Mouse (Mus musculus) forebrain, embryonic 13.5 days (tissue): ENCODE data around the gene Bcas3. TPM values are rescaled to one million over a fixed set of nuclear protein-coding genes. Genes with fewer than 3 reads are reported as not detected.

Source experiments
- ATAC-seq: fragments of 200-750 bp; cut with Nextera tagmentation; 2 replicates; pipeline ENCODE4 v1.8.0; 2017
- H3K27ac ChIP-seq: fragments of 300-500 bp; sonication (generic); 2 replicates; pipeline ENCODE4 v1.5.1; 2015; ENCODE audit warnings: inconsistent platforms, mild to moderate bottlenecking, moderate library complexity
- H3K27me3 ChIP-seq: fragments of 300-500 bp; sonication (generic); 2 replicates; pipeline ENCODE4 v1.6.1; 2015; ENCODE audit warnings: mild to moderate bottlenecking, inconsistent platforms
- H3K36me3 ChIP-seq: fragments of 300-500 bp; sonication (generic); 2 replicates; pipeline ENCODE4 v1.6.1; 2015; ENCODE audit warnings: mild to moderate bottlenecking, inconsistent platforms; ENCODE audit not compliant: poor library complexity, severe bottlenecking
- H3K4me1 ChIP-seq: fragments of 300-500 bp; sonication (generic); 2 replicates; pipeline ENCODE4 v1.6.1; 2015; ENCODE audit warnings: inconsistent platforms
- H3K4me2 ChIP-seq: fragments of 300-500 bp; sonication (generic); 2 replicates; pipeline ENCODE4 v1.6.1; 2015; ENCODE audit warnings: inconsistent platforms, mild to moderate bottlenecking, moderate library complexity
- H3K4me3 ChIP-seq: fragments of 300-500 bp; sonication (generic); 2 replicates; pipeline ENCODE4 v1.5.1; 2015; ENCODE audit warnings: mild to moderate bottlenecking, inconsistent platforms
- H3K9ac ChIP-seq: fragments of 300-500 bp; sonication (generic); 2 replicates; pipeline ENCODE4 v1.6.1; 2015; ENCODE audit warnings: mild to moderate bottlenecking, inconsistent platforms
- H3K9me3 ChIP-seq: fragments of 300-500 bp; sonication (generic); replicated peaks from 2 replicates; pipeline ENCODE4 v1.6.1; 2016; ENCODE audit warnings: inconsistent platforms
- WGBS: fragments of 180-500 bp; shearing (Covaris S2); methylation state at CpG from one replicate; pipeline ENCODE4 v1.1.7; 2015; 5-methylcytosine and 5-hydroxymethylcytosine counted together
- polyA plus RNA-seq: library from polyadenylated mRNA; unstranded; fragments of >200 nt; fragmentation: Nextera tagmentation; extraction: Ambion mirVana; gene quantifications from 2 replicates; pipeline ENCODE4 v1.2.1, GENCODE M21; 2015

The Bcas3 gene
- 19.6 and 19.7 TPM in 2 replicates for polyA plus RNA-seq

DNA sequence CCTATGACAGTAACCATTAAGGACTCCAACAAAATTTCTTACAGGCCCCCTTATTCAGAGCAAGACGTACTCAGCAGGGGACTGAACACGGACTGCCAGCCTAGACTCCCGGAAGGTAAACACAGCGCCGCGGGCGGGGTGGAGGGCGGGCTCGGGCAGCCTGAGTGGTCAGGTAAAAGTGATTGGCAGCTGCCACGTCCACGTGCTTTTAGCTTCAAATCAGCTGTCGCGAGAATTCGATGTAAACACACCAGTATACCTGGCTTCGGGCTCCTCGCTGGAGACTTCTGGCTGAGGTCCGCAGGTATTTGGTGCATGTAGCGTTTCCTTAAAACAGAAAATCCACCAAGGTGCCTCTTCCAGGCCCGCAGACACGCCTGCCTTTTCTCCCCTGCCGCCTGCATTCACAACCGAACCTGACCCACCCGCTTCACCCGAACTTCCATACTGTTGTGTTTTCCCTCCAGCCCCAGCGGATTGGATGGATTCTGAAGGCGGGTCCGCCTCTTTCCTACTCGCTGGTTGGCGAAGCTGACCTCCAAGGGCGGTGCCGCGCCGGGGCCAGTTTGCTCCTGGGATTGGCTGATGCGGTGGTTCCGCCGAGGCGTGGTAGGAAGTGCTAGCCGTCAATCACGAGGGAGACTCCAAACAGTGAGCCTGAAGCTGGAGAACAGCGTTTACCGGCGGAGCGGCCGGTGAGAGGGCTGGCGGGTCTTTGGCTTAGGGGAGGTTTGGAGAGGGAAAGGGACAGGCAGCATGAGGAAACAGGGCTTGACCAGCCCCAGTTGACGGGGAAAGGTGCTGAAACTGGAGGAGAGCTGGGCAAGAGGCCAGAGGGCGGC, at the start of gene Bcas3:
Gene Bcas3 (plus strand): TSS at position 629 of the 842 bp plus-strand sequence.
- H3K27ac ChIP-seq, result peak within 1 kb of the TSS; percentile 63
- H3K4me3 ChIP-seq, result peak within 1 kb of the TSS; percentile 78
- H3K4me2 ChIP-seq, result peak within 1 kb of the TSS; percentile 88
- peaks cover 12% of the 10 kb centered on the region for H3K4me1 ChIP-seq
- no peaks in the 10 kb centered on the region for H3K9me3 ChIP-seq
- no peaks in the 10 kb centered on the region for H3K27me3 ChIP-seq
- WGBS, result under 1% methylated on average over 47 of the region's 47 CpGs
- peak within 1 kb of the TSS; percentile 86 for H3K9ac ChIP-seq
- no peaks in the 10 kb centered on the region for H3K36me3 ChIP-seq
- ATAC-seq, result peak; percentile 99

DNA sequence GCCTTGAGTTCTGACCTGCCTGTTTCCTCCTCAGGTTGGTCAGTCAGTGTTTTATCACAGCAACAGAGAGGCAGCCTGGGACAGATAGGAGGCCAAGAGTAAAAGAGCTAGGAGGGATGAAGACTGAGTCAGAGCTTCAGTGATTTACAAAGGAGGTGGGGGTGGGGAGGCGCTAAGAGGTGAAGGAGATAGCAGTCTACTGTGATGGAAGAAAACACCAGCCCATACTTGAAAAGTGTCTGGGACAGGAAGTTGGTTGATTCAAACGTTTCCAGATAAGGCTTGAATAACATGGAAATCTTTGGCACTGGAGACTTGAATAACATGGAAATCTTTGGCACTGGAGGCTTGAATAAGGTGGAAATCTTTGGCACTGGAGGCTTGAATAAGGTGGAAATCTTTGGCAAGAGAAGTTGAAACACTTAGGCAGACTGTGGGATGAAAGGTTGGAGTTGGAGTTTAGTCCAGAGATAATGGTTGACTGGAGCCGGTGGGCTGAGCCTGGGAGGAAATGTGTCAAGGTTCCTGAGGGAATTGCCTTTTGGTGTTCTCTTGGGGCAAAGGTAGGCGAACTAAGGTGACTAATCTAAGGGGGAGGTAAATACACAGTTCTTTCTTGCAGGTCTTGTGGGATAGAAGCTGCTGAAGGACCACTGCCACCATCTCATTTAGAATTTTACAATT, 46.2 kb upstream of the Bcas3 start:
- Histone ChIP-seq H3K9me3 (no peaks in the 10 kb centered on the region), H3K9ac (no peak overlapping the region), H3K4me1 (no peaks in the 10 kb centered on the region), H3K27ac (no peak overlapping the region), H3K27me3 (no peaks in the 10 kb centered on the region), H3K4me3 (no peak overlapping the region), H3K4me2 (no peak overlapping the region), H3K36me3 (no peaks in the 10 kb centered on the region)
- ATAC-seq, result no peak
- 75% methylated on average over 4 of the region's 4 CpGs for WGBS

DNA sequence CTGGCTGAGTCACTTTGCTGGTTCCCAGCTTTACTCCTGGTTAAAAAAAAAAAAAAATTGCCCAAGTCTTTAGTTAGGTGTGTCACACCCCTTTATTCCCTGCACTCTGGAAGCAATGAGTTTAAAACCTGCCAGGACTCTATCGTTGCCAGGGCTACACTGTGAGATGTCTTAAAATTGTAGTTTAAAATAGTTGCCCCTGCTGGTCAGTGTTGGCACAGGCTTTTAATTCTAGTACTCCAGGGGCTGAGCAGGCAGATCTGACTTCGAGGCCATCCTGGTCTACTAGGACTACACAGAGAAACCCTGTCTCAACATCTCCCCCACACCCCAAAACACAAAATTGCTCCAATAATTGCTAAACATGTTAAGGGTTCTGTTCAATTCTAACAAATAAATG, 44.2 kb upstream of the Bcas3 start:
- no peak overlapping the region for H3K27ac ChIP-seq
- H3K27me3 ChIP-seq, result no peaks in the 10 kb centered on the region
- no peak for ATAC-seq
- no peak overlapping the region for H3K9ac ChIP-seq
- no peak overlapping the region for H3K4me3 ChIP-seq
- 72% methylated on average over 2 of the region's 2 CpGs for WGBS
- no peaks in the 10 kb centered on the region for H3K9me3 ChIP-seq
- peaks cover 17% of the 10 kb centered on the region for H3K4me1 ChIP-seq
- no peak overlapping the region for H3K4me2 ChIP-seq
- no peaks in the 10 kb centered on the region for H3K36me3 ChIP-seq

DNA sequence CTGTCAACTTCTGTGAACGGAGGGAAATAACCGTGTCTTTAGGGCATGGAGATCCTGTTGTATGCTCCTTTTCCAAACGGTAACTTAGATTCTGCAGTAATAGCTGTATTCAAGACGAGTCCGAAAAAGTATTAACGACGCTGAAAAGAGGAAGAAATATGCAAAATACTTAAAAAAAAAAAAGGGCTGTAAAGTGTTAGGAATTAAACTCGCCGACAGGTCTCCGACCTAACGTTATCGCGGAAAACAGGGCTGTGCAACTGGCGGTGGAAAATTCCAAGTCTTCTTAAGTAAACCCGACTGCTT, 42.6 kb upstream of the Bcas3 start:
- Histone ChIP-seq H3K27ac (peak overlapping the region; percentile 45; the same call in 1 of the 2 replicates), H3K36me3 (peaks cover 11% of the 10 kb centered on the region), H3K9me3 (no peaks in the 10 kb centered on the region), H3K27me3 (no peaks in the 10 kb centered on the region), H3K4me2 (peak overlapping the region; percentile 74), H3K4me3 (peak overlapping the region; percentile 98), H3K9ac (peak overlapping the region; percentile 56), H3K4me1 (peaks cover 24% of the 10 kb centered on the region)
- no peak for ATAC-seq
- 2% methylated on average over 15 of the region's 15 CpGs for WGBS

DNA sequence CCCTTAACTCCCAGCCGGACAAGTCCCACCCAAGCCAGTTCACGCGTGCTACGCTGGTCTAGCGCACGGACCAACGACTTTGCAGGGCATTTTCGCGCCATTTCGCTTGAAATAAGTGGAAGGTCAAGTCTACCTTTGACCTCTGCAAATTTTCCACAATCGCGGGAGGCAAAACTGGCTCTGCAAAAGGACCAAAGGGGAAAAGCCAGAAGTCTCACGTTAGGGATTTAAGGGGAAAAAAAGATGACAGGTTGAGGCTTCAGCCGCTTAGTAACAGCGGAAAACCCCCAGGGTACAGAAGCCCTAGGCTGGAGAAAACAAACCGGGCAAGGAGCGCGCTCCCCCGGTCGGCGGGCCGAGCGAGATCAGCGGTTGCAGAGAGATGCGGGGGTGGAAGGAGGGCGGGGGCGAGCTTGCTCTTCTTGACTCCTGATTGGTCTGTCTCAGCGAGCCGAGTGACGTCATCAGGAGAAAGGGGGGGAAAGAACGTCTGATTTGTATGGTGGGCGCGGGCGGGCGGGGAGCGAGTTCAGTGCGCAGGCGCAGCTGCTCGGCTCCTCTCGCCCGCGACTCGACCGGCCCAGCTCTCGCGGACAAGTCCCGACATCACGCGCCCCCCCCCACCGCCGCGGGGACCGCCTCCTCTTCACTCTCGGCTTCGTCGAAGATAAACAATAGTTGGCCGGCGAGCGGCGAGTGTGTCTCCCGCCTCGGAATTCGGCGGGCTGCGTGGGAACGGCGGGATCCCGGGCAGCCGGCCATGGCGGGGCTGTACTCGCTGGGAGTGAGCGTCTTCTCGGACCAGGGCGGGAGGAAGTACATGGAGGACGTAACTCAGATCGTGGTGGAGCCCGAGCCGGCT, 42.0 kb upstream of the Bcas3 start, which contains the start of gene Ppm1d:
Gene Ppm1d (plus strand): TSS at position 532 of the 862 bp plus-strand sequence.
- Histone ChIP-seq H3K4me1 (peaks cover 24% of the 10 kb centered on the region), H3K36me3 (peaks cover 12% of the 10 kb centered on the region), H3K9me3 (no peaks in the 10 kb centered on the region), H3K9ac (peak within 1 kb of the TSS; percentile 95), H3K4me3 (peak within 1 kb of the TSS; percentile 98), H3K27ac (peak within 1 kb of the TSS; percentile 92), H3K27me3 (no peaks in the 10 kb centered on the region), H3K4me2 (peak within 1 kb of the TSS; percentile 74)
- peak; percentile 94 for ATAC-seq
- WGBS, result under 1% methylated on average over 63 of the region's 78 CpGs

DNA sequence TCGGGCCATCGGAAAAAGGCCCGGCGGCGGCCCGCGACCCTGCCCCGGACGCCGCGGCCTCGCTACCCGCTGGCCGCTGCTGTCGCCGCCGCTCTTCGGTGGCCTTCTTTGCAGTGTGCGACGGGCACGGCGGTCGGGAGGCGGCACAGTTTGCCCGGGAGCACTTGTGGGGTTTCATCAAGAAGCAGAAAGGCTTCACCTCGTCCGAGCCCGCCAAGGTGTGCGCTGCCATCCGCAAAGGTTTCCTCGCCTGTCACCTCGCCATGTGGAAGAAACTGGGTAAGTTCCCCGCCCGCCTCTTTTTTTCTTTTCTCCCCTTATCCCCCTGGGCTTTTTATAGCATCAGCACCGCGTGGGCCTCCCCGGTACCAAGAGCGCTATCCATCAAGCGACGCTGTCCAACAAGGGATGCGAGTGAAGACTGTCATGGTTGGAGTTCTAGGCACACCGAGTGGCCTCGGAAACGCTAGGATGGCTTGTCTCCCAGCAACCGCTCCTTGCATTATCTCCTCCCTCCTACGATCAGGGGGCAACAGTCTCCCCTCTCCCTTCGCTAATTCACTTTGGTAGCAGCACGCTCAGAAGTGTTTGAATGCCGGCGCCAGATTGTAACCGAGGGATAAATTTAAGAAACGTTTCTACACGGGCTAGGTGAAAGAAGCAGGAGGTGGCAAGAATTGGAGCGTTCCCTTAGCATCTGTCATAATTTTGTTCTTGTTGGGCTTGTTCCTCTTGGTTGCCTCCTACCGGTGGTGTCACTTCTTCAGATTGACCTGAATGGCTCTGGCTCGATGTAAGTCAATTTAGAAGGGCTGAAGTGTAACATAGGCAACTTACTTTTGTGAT, 41.1 kb upstream of the Bcas3 start:
- peaks cover 17% of the 10 kb centered on the region for H3K36me3 ChIP-seq
- peak overlapping the region; percentile 66 for H3K4me2 ChIP-seq
- peak overlapping the region; percentile 98 for H3K4me3 ChIP-seq
- peaks cover 24% of the 10 kb centered on the region for H3K4me1 ChIP-seq
- ATAC-seq, result no peak; the same call in 1 of the 2 replicates
- H3K9ac ChIP-seq, result peak overlapping the region; percentile 95
- peak overlapping the region; percentile 92 for H3K27ac ChIP-seq
- H3K27me3 ChIP-seq, result no peaks in the 10 kb centered on the region
- under 1% methylated on average over 55 of the region's 56 CpGs for WGBS
- H3K9me3 ChIP-seq, result no peaks in the 10 kb centered on the region

DNA sequence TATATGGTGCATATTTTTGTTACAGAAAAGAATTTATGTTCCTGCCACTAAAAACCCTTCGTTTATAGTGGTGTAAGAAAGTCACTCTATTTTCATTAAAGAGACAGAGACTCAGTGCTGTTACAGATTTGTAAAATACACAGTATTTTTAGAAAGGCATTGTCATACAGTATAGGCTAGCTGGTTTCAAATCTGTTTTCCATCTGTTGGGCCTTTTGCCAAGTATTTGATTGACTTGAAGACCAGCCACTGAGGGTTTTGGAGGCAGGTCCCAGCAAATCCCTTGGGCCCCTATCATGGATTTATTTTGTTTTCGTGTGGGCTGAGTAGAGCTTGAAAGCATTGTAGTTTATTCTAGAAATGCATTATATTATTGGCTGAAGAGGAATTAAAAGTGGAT, 40.1 kb upstream of the Bcas3 start:
- Histone ChIP-seq H3K4me3 (peak overlapping the region; percentile 98), H3K36me3 (peaks cover 18% of the 10 kb centered on the region), H3K4me1 (peaks cover 24% of the 10 kb centered on the region), H3K27ac (no peak overlapping the region), H3K9me3 (no peaks in the 10 kb centered on the region), H3K9ac (peak overlapping the region; percentile 95), H3K27me3 (no peaks in the 10 kb centered on the region), H3K4me2 (peak overlapping the region; percentile 66)
- 22% methylated on average over 2 of the region's 2 CpGs for WGBS
- peak; percentile 55; the same call in 1 of the 2 replicates for ATAC-seq

DNA sequence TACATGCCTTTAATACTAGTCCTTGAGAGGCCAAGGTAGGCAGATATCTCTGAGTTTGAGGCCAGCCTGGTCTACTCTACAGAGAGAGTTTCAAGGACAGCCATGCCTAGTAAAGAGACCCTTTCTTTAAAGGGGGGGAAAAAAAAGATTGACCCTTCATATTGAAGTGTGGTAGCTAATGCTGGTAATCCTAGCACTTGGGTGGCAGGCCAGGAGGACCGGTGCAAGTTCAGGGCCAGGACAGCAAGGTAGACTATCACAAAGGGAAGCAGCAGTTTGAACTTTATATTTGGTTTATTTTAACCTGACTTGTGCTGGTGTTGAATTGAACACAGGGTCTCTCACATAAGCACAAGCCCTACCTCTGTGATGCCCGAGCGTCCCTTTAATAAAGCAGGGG, 39.6 kb upstream of the Bcas3 start:
- peaks cover 18% of the 10 kb centered on the region for H3K36me3 ChIP-seq
- WGBS, result 85% methylated on average over 3 of the region's 3 CpGs
- no peaks in the 10 kb centered on the region for H3K27me3 ChIP-seq
- peak overlapping the region; percentile 98 for H3K4me3 ChIP-seq
- H3K4me1 ChIP-seq, result peaks cover 24% of the 10 kb centered on the region
- no peak overlapping the region for H3K27ac ChIP-seq
- no peak for ATAC-seq
- peak overlapping the region; percentile 66 for H3K4me2 ChIP-seq
- H3K9ac ChIP-seq, result peak overlapping the region; percentile 95; the same call in 1 of the 2 replicates
- H3K9me3 ChIP-seq, result no peaks in the 10 kb centered on the region

DNA sequence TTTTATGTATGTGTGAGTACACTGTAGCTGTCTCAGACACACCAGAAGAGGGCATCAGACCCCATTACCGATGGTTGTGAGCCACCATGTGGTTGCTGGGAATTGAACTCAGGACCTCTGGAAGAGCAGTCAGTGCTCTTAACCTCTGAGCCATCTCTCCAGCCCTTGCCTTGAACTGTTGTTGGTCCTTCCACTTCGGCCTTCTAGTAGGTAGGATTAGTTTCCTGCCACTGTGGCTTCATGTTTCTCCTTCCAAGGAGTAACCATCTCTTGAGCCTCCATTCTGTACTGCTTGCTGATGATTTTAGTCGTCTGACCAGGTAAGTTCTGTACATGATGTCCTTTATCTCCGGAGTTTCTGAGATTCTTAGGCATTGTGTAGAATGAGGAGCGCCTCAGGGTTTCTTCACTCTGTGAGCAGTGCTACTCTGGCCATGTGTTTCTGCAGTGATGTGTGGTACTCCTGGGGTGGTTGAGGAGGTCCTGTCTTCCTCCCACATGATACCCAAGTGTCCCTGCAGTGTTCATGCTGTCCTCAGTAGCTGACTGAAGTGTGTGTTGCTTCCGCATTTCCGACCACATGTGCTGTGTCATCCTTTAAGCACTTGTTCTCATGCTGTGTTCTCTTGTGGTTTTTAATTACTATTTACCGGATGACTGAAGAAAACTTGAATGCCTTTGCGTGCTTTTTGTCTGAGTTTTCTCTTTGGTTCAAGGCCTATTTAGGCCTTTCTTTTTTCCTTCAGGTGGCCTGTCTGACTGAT, 29.2 kb upstream of the Bcas3 start:
- Histone ChIP-seq H3K9me3 (no peaks in the 10 kb centered on the region), H3K4me2 (no peak overlapping the region), H3K9ac (no peak overlapping the region), H3K27me3 (no peaks in the 10 kb centered on the region), H3K4me3 (no peak overlapping the region), H3K4me1 (peaks cover 5% of the 10 kb centered on the region; the same call in 1 of the 2 replicates), H3K36me3 (peaks cover 16% of the 10 kb centered on the region), H3K27ac (no peak overlapping the region)
- WGBS, result 62% methylated on average over 9 of the region's 9 CpGs
- no peak for ATAC-seq

DNA sequence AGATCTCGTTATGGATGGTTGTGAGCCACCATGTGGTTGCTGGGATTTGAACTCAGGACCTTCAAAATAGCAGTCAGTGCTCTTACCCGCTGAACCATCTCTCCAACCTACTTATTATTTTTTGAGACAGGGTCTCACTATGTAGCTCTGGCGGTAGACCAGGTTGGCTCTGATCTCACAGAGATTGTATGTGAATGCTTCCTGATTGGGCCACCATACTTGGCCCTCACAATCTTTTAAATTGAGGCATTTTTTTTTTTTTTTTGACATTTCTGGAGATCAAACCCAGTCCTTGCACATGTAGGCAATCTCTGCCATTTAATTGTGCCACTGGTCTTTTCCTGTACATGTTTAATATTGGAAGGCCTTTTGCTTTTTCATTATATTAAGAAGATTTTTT, 24.2 kb upstream of the Bcas3 start:
- no peak overlapping the region for H3K9ac ChIP-seq
- H3K4me2 ChIP-seq, result no peak overlapping the region
- H3K4me1 ChIP-seq, result peaks cover 2% of the 10 kb centered on the region; the same call in 1 of the 2 replicates
- no peaks in the 10 kb centered on the region for H3K9me3 ChIP-seq
- H3K4me3 ChIP-seq, result no peak overlapping the region
- H3K36me3 ChIP-seq, result peaks cover 47% of the 10 kb centered on the region
- H3K27me3 ChIP-seq, result no peaks in the 10 kb centered on the region
- 92% methylated on average over 3 of the region's 3 CpGs for WGBS
- no peak overlapping the region for H3K27ac ChIP-seq
- no peak; the same call in 1 of the 2 replicates for ATAC-seq
